Mouse (Mus musculus) 3T3-L1 (cell line): ENCODE measurements around the gene Psme3.

Experiments
- DNase-seq: peaks from one replicate; pipeline ENCODE4 v3.0.0-alpha.2; 2015; ENCODE audit warnings: low read depth, low spot score

Psme3 gene

DNA sequence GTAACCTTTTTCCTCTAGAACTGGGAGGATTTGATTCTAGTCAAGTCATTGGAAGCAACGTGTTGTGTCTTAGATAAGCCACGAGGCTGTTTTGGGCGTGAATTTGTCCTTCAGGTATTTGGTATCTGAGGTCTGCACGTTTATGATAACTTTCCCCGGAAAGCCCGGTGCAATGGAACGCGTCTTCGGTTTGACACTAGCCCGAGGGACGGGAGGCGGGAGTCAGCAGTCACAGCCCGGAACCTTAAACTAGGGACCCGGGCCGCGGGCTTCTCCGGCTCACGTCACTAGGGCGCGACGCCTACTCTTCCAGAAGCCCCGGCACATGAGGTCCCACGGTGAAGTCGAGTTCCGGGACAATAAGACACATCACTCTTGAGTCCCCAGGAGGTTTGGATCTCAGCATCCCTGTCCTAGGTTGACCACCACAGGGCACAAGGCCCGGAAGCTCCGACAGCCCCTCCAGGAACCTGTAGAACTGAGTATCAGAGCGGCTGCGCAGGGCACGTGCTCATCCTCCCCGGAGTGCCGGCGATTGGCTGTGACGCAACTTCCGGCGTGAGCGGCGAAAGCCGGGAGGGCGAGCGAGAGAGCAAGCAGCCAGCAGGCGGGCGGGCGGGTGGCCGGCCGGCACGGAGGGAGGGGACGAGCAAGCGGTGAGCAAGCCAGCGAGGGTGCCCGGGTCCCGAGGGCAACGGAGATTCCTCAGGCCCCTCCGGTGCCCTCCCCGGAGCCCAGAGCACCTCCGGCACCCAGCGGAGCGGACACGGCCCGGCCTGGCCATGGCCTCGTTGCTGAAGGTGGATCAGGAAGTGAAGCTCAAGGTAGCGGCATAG is at the start of gene Psme3:
Gene Psme3, plus strand, starts transcription at position 549 of the 836 bp plus-strand sequence.
- DNase-seq = peak; percentile 91

DNA sequence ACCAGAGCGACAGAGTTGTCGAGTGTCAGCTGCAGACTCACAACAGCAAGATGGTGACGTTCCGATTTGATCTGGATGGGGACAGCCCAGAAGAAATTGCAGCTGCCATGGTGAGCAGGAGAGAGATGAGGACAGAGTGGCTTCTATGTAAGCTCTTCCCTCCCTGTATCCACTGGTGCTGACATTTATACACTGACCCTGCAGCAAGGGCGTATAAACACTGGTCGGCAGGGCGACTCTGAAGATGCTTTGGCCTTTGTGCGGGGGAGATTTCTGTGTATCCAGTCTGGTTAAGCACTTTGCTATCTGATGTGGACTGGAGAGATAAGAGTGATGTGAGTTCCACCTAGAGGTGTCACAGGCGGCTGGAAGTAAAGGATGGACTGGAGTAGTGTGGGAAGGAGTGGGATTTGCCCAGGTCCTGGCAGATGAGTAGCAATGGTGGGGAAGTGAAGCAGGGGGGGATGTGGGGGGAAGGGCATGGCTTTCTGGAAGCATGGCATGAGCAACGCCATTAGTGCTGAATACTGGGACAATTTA is 46.4 kb upstream of the Psme3 start:
- DNase-seq = no peak

DNA sequence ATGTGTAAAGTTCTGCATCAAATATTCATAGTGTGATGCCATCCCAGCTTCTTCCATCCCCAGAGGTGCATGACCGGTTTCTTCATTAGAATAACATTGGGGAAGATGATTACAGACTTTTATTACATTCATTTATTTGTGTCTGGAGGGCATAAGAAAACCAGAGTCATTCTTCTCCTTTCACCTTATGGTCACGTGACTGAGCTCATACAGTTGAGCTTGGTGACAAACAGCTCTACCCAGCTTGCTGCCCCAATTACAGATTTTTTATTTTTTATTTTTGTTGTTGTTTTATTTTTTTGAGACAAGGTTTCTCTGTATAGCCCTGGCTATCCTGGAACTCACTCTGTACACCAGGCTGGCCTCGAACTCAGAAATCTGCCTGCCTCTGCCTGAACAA is 43.6 kb upstream of the Psme3 start:
- DNase-seq = no peak

GRCm38 (mm10) chr11:101275309-101275708 is 40.7 kb upstream of the Psme3 start:
- no peak for DNase-seq

GRCm38 (mm10) chr11:101276319-101277070 is 39.5 kb upstream of the Psme3 start:
- no peak for DNase-seq

- DNase-seq = peak; percentile 89
These were observed 38.4 kb upstream of the Psme3 start for GRCm38 (mm10) chr11:101277381-101278222.

- DNase-seq = peak; percentile 81
These were observed 37.5 kb upstream of the Psme3 start, which contains the start of the genes Cntd1 and Coa3 for GRCm38 (mm10) chr11:101278223-101279192. Gene Cntd1 (plus strand): TSS chr11:101279012. Gene Coa3 (minus strand): TSS chr11:101279114.

DNA sequence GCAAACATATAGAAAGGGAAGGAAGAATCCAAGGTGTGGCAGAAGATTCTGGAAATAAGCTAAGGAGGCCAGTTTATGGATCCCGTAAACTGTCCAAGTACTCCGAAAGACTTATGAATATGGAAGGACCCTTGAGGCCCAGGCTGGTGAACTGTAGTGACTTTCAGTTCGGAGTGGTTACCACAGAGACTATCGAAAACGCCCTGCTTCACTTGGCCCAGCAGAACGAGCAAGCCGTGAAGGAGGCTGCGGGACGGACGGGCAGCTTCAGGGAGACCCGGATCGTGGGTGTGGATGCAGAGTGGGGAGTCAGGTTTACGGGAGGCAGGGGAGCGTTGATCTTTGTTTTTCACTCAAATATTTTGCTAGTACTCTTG is 36.8 kb upstream of the Psme3 start:
- DNase-seq = no peak

- no peak for DNase-seq
These were observed 35.2 kb upstream of the Psme3 start for GRCm38 (mm10) chr11:101280837-101281236.

- no peak for DNase-seq
These were observed 33.1 kb upstream of the Psme3 start for GRCm38 (mm10) chr11:101282896-101283295.

- DNase-seq = no peak
These were observed 32.2 kb upstream of the Psme3 start for GRCm38 (mm10) chr11:101283805-101284204.

DNA sequence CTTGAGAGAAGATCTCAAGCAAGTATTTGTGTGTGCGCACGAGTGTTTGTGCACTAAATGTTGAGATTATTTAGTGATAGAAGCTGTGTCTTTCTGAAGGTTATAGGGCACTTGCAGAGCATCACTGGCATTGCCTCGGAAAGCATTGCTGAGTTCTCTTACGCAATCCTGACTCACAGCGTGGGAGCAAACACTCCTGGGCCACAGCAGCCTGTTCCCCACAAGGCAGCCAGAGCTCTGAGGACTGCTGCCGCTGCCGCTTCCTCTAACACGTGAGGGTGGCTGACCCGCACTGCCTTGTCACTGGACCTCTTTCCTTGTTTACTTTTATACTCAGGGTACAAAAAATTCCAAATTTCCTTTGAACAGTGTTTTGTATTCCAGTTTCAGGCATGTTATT is 28.7 kb upstream of the Psme3 start:
- DNase-seq = peak; percentile 82

DNA sequence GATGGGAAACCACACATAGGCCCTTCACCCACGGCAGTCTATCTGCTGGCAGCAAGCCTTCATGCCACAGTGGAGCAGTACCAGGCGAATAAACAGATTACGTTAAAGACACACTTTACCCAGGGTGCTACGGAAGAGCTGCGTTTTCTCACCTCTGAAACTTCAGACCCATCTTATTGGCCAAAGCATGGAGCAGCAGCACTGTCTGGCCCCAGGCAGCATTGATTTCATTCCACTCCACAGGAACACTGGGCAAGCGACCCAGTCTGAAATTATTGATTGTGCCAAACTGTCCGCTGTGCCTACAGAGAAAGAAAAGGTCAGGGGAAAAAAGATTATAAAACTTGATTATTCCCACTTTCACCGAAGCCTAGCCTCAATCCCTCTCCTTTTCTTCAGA is 24.8 kb upstream of the Psme3 start:
- DNase-seq = no peak

DNA sequence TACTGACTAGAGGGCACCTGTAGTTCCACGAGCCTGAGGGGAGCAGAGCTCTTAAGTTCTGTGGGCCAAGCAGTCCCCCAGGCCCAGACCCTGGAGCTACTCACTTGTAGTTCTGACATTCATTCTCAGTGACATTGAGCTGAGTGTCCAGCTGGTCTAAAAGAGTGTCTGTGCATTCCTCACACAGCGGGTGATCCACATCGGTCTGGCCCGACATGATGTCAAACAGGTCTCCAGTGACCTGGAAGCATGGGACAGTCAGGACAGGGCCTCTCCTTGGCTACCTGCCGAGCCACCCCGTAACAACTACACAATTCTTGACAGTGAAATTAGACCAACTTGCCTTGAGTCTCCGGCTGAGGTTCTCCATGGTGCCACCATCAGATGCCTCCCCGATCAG is 20.8 kb upstream of the Psme3 start:
- DNase-seq = no peak

- no peak for DNase-seq
These were observed 15.1 kb upstream of the Psme3 start for GRCm38 (mm10) chr11:101300881-101301280.

DNA sequence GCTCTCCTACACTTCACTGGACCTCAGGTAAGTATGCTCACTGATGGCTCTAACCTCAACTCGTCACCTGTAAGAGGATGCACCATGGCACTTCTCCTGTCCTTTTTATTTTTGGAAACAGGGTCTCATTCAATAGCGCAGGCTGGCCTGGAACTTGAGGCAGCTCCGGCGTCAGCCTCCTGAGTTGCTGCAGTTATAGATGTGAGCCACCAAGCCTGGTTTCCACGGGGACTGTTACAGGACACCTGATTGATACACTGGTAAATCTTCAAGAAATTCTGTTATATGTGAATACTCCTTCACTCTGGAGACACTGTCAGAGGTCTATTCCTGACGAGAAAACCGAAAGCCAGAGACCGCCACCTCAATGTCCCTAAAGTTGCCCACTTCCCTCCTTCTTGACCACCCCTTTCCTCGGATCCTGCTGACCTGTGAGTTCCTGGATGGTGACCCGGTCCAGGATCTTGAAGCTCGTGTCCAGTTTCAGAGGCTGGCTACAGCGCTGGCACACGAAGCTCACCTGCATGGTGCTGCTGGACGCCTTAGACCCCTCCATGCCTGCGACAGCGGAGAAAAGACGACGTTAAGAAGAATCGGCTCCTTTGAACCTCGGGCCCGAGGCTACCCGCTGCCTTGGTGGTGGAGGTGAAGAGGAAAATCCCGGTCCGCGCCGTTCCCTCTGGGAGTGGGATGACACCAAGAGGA is 14.6 kb upstream of the Psme3 start:
- DNase-seq = no peak

DNA sequence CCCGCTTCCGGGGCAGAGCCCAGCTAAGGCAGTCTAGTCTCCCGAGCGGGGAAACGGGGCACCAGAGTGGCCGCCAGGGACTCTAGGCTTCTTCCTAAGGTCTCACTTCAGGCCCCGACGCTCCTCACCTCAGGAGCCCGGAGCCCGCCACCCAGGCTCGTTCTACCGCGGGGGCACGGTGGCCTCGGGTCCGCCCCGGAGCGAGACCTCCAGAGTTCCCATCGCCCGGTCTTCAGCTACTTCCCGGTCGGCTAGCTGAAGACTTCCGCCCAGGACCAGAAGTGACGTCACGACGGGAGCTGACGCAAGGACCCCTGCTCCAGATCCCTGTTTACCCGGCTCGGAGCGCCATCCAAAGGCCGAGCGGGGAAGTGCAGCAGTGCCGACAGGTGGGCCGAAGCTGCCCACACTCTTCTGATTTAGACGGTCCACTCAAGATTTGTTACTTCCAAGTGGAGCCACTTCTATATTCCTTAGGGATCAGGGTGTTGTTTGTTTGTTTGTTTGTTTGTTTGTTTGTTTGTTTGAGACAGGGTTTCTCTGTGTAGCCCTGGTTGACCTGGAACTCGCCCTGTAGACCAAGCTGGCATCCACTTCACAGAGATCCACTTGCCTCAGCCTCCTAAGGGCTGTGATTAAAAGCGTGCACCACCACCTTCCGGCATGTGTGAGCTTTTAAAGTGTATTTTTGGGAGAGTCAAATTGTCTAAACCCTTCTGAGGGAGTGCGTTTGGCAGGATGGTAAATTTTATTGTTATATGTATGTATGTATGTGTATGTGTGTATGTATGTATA is 13.8 kb upstream of the Psme3 start, which contains the start of gene Becn1:
Gene Becn1, minus strand, starts transcription at position 283 of the 795 bp plus-strand sequence.
- DNase-seq = peak; percentile 98

DNA sequence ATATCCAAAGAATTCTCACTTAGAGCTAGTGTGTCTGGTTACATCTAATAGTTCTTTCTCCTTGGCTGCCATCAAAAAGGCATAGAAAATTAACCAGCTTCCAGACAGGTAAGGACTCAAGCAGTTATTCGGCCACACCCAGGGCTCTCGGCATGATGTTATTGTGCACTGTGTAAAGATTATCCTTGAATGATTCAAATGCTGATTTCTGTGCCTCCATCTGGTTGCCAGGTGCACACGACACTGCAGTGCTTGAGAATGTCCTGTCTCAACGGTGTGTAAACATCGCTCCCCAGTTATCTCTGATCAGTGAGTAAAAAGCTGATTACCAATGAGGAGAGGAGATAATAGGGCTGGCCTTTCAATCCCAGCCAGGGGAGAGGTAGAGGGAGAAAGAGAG is 8.3 kb upstream of the Psme3 start:
- no peak for DNase-seq

- DNase-seq = no peak
These were observed 4.9 kb upstream of the Psme3 start for GRCm38 (mm10) chr11:101311083-101311482.
